Mouse (Mus musculus) MEL (cell line): ENCODE measurements around the gene Tmem98. TPM values are rescaled to one million over a fixed set of nuclear protein-coding genes. Genes with fewer than 3 reads are reported as not detected.
A peak's percentile ranks its signal among the peaks of the same experiment; 100 is the strongest.

Source experiments
- DNase-seq: peaks from one replicate; pipeline ENCODE4 v3.0.0; 2011; ENCODE audit warnings: low read depth, low spot score
- H3K27ac ChIP-seq: 2 replicates; pipeline ENCODE4 v1.5.1; 2012; ENCODE audit warnings: low read depth, mild to moderate bottlenecking, control low read depth, low read length, moderate library complexity; ENCODE audit not compliant: control insufficient read depth
- H3K27me3 ChIP-seq, 2 experiments: fragments of 150-350 bp in 1 of 2; sonication (generic) in 1 of 2; 2 replicates each; pipeline ENCODE4 v1.6.1; 2012; ENCODE audit warnings: low read length in 2 of 2, mild to moderate bottlenecking in 2 of 2, improper control_type of control experiment in 1 of 2, moderate library complexity in 1 of 2; ENCODE audit not compliant: insufficient read depth in 2 of 2, control insufficient read depth in 1 of 2
- H3K36me3 ChIP-seq, 2 experiments: 2 replicates each; pipeline ENCODE4 v1.6.1; 2012 to 2014; ENCODE audit warnings: low read length in 2 of 2, improper control_type of control experiment in 1 of 2, inconsistent platforms in 1 of 2, mild to moderate bottlenecking in 1 of 2; ENCODE audit not compliant: insufficient read depth in 2 of 2, control insufficient read depth in 1 of 2
- H3K4me1 ChIP-seq, 2 experiments: fragments of 150-350 bp in 1 of 2; sonication (generic) in 1 of 2; 2 replicates each; pipeline ENCODE4 v1.6.1; 2012; ENCODE audit warnings: low read length in 2 of 2, improper control_type of control experiment in 1 of 2, mild to moderate bottlenecking in 1 of 2; ENCODE audit not compliant: insufficient read depth in 2 of 2, control insufficient read depth in 1 of 2
- H3K4me3 ChIP-seq, 2 experiments: fragments of 150-350 bp in 1 of 2; sonication (generic) in 1 of 2; 2 replicates each; pipeline ENCODE4 v1.5.1; 2012; ENCODE audit warnings: low read depth in 2 of 2, low read length in 2 of 2, mild to moderate bottlenecking in 2 of 2, moderate library complexity in 2 of 2, control low read depth in 1 of 2, improper control_type of control experiment in 1 of 2; ENCODE audit not compliant: control insufficient read depth in 1 of 2, insufficient read depth in 1 of 2
- H3K79me2 ChIP-seq: 2 replicates; pipeline ENCODE4 v1.6.1; 2012; ENCODE audit warnings: mild to moderate bottlenecking, low read length, moderate library complexity; ENCODE audit not compliant: control insufficient read depth, poor library complexity, insufficient read depth
- H3K9ac ChIP-seq: 2 replicates; pipeline ENCODE4 v1.6.1; 2012; ENCODE audit warnings: low read depth, mild to moderate bottlenecking, control low read depth, low read length, moderate library complexity; ENCODE audit not compliant: control insufficient read depth, poor library complexity, severe bottlenecking
- H3K9me3 ChIP-seq: fragments of 150-350 bp; sonication (generic); replicated peaks from 2 replicates; pipeline ENCODE4 v1.6.1; 2012; ENCODE audit warnings: mild to moderate bottlenecking, low read length, improper control_type of control experiment, moderate library complexity; ENCODE audit not compliant: insufficient read depth
- BHLHE40 ChIP-seq: IDR thresholded peaks from 2 replicates; pipeline ENCODE4 v1.6.1; 2012; ENCODE audit warnings: low read depth, mild to moderate bottlenecking, inconsistent platforms, low read length, improper control_type of control experiment, borderline replicate concordance
- CHD1 ChIP-seq: IDR thresholded peaks from 2 replicates; pipeline ENCODE4 v1.6.1; 2012; ENCODE audit warnings: low read depth, mild to moderate bottlenecking, inconsistent platforms, low read length, improper control_type of control experiment
- CHD2 ChIP-seq: IDR thresholded peaks from 2 replicates; pipeline ENCODE4 v1.6.1; 2011; ENCODE audit warnings: low read length, improper control_type of control experiment
- EP300 ChIP-seq, 2 experiments: IDR thresholded peaks; 2 replicates each; pipeline ENCODE4 v1.6.1; 2011; ENCODE audit warnings: improper control_type of control experiment in 2 of 2, low read length in 2 of 2, low read depth in 1 of 2, mild to moderate bottlenecking in 1 of 2
- GABPA ChIP-seq: IDR thresholded peaks from 2 replicates; pipeline ENCODE4 v1.6.1; 2012; ENCODE audit warnings: low read depth, mild to moderate bottlenecking, inconsistent platforms, low read length, improper control_type of control experiment, moderate library complexity
- GATA1 ChIP-seq: IDR thresholded peaks from 2 replicates; pipeline ENCODE4 v1.6.1; 2011; ENCODE audit warnings: low read depth, low read length, improper control_type of control experiment
- HCFC1 ChIP-seq: IDR thresholded peaks from 2 replicates; pipeline ENCODE4 v1.6.1; 2012; ENCODE audit warnings: low read depth, mild to moderate bottlenecking, inconsistent platforms, low read length, improper control_type of control experiment, moderate library complexity
- KAT2A ChIP-seq: conservative IDR thresholded peaks from 2 replicates; pipeline ENCODE4 v1.6.1; 2012; ENCODE audit warnings: low read depth, low read length, improper control_type of control experiment, inconsistent platforms
- MAX ChIP-seq: IDR thresholded peaks from 2 replicates; pipeline ENCODE4 v1.6.1; 2011; ENCODE audit warnings: low read length, improper control_type of control experiment
- MAZ ChIP-seq: IDR thresholded peaks from 2 replicates; pipeline ENCODE4 v1.6.1; 2012; ENCODE audit warnings: low read depth, mild to moderate bottlenecking, inconsistent platforms, low read length, improper control_type of control experiment
- MEF2A ChIP-seq: IDR thresholded peaks from 2 replicates; pipeline ENCODE4 v1.6.1; 2014; ENCODE audit warnings: low read depth, mild to moderate bottlenecking, inconsistent platforms, low read length, improper control_type of control experiment; ENCODE audit not compliant: poor library complexity, insufficient replicate concordance, severe bottlenecking; ENCODE audit errors: extremely low read depth
- MYB ChIP-seq: IDR thresholded peaks from 2 replicates; pipeline ENCODE4 v1.6.1; 2011; ENCODE audit warnings: mild to moderate bottlenecking, low read depth, low read length, improper control_type of control experiment
- MYC ChIP-seq: IDR thresholded peaks from 2 replicates; pipeline ENCODE4 v1.6.1; 2011; ENCODE audit warnings: low read depth, mild to moderate bottlenecking, low read length, improper control_type of control experiment, moderate library complexity
- NELFE ChIP-seq: IDR thresholded peaks from 2 replicates; pipeline ENCODE4 v1.6.1; 2011; ENCODE audit warnings: low read depth, low read length, improper control_type of control experiment
- NRF1 ChIP-seq: IDR thresholded peaks from 2 replicates; pipeline ENCODE4 v1.6.1; 2014; ENCODE audit warnings: low read depth, mild to moderate bottlenecking, inconsistent platforms, low read length, improper control_type of control experiment, moderate library complexity; ENCODE audit not compliant: poor library complexity, insufficient read depth, severe bottlenecking
- RAD21 ChIP-seq: IDR thresholded peaks from 2 replicates; pipeline ENCODE4 v1.6.1; 2011; ENCODE audit warnings: mild to moderate bottlenecking, low read depth, low read length, improper control_type of control experiment
- SIN3A ChIP-seq: IDR thresholded peaks from 2 replicates; pipeline ENCODE4 v1.6.1; 2012; ENCODE audit warnings: low read length, improper control_type of control experiment, inconsistent platforms
- TAL1 ChIP-seq: IDR thresholded peaks from 2 replicates; pipeline ENCODE4 v1.6.1; 2012; ENCODE audit warnings: mild to moderate bottlenecking, inconsistent platforms, low read length, moderate library complexity, mixed read lengths
- TCF12 ChIP-seq: IDR thresholded peaks from 2 replicates; pipeline ENCODE4 v1.6.1; 2014; ENCODE audit warnings: low read depth, mild to moderate bottlenecking, inconsistent platforms, low read length, improper control_type of control experiment, moderate library complexity
- UBTF ChIP-seq: IDR thresholded peaks from 2 replicates; pipeline ENCODE4 v1.6.1; 2012; ENCODE audit warnings: low read depth, mild to moderate bottlenecking, inconsistent platforms, low read length, improper control_type of control experiment, moderate library complexity, borderline replicate concordance; ENCODE audit not compliant: insufficient read depth
- USF1 ChIP-seq: IDR thresholded peaks from 2 replicates; pipeline ENCODE4 v1.6.1; 2014; ENCODE audit warnings: low read depth, mild to moderate bottlenecking, inconsistent platforms, low read length, improper control_type of control experiment, moderate library complexity
- USF2 ChIP-seq, 2 experiments: IDR thresholded peaks; 2 replicates each; pipeline ENCODE4 v1.6.1; 2011 to 2012; ENCODE audit warnings: improper control_type of control experiment in 2 of 2, low read length in 2 of 2, borderline replicate concordance in 1 of 2, inconsistent platforms in 1 of 2, low read depth in 1 of 2, mild to moderate bottlenecking in 1 of 2; ENCODE audit not compliant: insufficient read depth in 1 of 2
- ZC3H11A ChIP-seq: IDR thresholded peaks from 2 replicates; pipeline ENCODE4 v1.6.1; 2012; ENCODE audit warnings: low read depth, mild to moderate bottlenecking, inconsistent platforms, low read length, improper control_type of control experiment
- ZNF384 ChIP-seq: IDR thresholded peaks from 2 replicates; pipeline ENCODE4 v1.6.1; 2012; ENCODE audit warnings: low read depth, mild to moderate bottlenecking, inconsistent platforms, low read length, improper control_type of control experiment
- polyA plus RNA-seq, 2 experiments: library from polyadenylated mRNA; stranded (reverse) in 1 of 2; unstranded in 1 of 2; fragments of >175 nt in 1 of 2; fragments of >200 nt in 1 of 2; gene quantifications; 2 replicates each; pipeline versions ENCODE4 v1.2.1 to v1.2.4; 2012; ENCODE audit warnings: low replicate concordance in 2 of 2, low read depth in 1 of 2; ENCODE audit not compliant: insufficient read length in 2 of 2, insufficient read depth in 1 of 2, missing spikeins in 1 of 2
- total RNA-seq: library from RNA; depleted of rRNA; stranded (reverse); fragments of 300-350 nt; gene quantifications from 2 replicates; pipeline ENCODE4 v1.2.3, GENCODE M21; 2012

Gene Tmem98
- total and polyA plus RNA-seq, 3 experiments: 21.5 to 33.5 TPM; not detected in 1

DNA sequence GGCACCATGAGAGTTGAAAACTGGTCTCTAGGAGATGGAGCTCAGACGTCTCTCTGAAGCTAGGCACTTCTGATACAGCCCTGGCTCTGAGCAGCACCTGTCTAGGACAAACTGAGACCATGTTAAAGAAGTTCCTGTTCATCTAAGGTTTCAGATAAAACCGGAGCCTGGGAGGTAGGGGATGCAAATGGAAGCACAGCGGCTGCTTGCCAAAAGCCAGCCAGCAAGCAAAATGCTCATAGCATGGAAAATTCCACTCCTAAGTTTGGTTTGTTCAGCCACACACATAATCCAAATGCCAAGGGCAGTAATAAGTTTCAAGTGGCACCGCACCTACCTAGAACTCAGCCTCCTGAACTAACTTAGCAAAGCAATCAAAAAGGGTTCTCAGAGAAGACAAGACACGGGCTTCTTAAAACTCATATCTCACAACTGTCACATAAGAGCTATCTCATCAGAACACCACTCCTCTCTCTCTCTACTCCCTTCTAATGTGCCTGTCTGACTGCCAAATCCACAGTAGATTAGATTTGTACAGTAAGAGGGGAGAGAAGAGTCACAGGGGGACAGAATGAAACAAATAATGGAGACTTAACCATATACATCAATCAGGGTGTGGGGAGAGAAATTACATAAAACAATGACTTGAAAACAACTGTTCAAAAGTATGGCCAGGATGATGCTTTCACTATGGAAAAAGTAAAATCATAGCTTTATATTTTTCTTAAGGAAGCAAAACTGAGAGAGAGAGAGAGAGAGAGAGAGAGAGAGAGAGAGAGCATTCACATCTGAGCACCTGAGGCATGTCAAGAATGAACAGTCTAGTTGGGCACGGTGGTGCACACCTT lies 43.3 kb upstream of the Tmem98 start (continued):
- TF ChIP-seq USF2 (IDR thresholded peaks at IDR 0.05; ENCODE audit: borderline replicate concordance in 1 of 2, insufficient read depth in 1 of 2, low read depth in 1 of 2, low read length in 2 of 2) (no peak), GABPA (no peak), CHD2 (0 out of 2 replicates have a peak, but pooled peaks have one; percentile 20), TCF12 (peak; percentile 96), HCFC1 (peak; percentile 44), SIN3A (peak; percentile 97), MYB (peak; percentile 90)

DNA sequence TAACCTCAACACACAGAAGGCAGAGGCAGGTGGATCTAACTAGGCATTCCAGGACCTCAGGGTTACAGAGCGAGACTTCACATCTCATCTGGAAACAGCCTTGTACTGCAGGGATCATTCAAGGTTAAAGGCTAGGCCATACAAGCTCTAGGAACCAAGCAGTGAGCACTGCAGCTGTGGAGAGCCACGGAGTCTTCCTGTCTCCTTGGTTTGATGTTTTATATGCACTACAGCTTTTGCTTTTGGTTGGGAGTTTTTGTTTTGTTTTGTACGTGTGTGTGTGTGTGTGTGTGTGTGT lies 42.7 kb upstream of the Tmem98 start:
- Histone ChIP-seq H3K36me3 (peaks cover 6 to 69% of the 10 kb centered on the region in 2 experiments), H3K9ac (peak overlapping the region; percentile 47), H3K4me1 (peaks cover 52 to 56% of the 10 kb centered on the region in 2 experiments), H3K27me3 (no peaks in the 10 kb centered on the region), H3K4me3 (peak overlapping the region; percentile 16 to 22), H3K9me3 (no peaks in the 10 kb centered on the region), H3K79me2 (peaks cover 38% of the 10 kb centered on the region), H3K27ac (peak overlapping the region; percentile 93)
- peak; percentile 78 for DNase-seq
- TF ChIP-seq ZNF384: no peak; the same call in 1 of the 2 replicates
- TF ChIP-seq MYB: no peak
- TF ChIP-seq CHD1: no peak
- TF ChIP-seq TCF12: no peak
- no peak for TF ChIP-seq MYC
- TF ChIP-seq ZC3H11A: no peak
- TF ChIP-seq UBTF: no peak
- no peak for TF ChIP-seq RAD21
- TF ChIP-seq BHLHE40: no peak
- TF ChIP-seq MEF2A: no peak
- TF ChIP-seq GABPA: no peak

DNA sequence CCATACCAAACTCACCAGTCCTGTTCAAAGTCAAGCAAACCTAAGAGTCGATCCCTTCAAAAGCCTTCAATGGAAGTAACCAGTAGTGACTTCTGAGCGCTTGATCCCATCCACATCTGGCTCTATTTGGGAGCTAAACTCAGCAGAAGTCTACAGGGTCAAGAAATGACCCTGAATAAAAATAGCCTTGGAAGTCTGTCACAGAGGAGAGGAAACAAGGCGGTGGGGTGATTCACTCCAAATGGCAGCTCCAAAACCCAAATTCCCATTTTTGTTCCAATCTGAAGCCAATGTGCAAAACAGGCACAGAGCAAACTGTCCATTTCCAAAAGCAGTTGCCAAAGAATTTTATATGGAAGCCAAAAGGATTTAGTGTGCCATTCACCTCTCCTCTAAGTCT lies 38.8 kb upstream of the Tmem98 start:
- H3K27me3 ChIP-seq: no peaks in the 10 kb centered on the region
- no peak for DNase-seq
- no peaks in the 10 kb centered on the region for H3K9me3 ChIP-seq
- peaks cover 6 to 52% of the 10 kb centered on the region in 2 experiments; a peak in 3 of 4 replicates for H3K36me3 ChIP-seq
- TF ChIP-seq TAL1 (no peak), MAX (no peak), KAT2A (no peak), EP300 (IDR thresholded peaks at IDR 0.05; ENCODE audit: low read depth in 1 of 2, low read length in 2 of 2) (no peak), MAZ (no peak), MEF2A (no peak), USF1 (no peak), MYC (no peak), ZNF384 (no peak), BHLHE40 (no peak), NELFE (no peak), NRF1 (no peak), GATA1 (no peak), MYB (no peak)
- H3K27ac ChIP-seq: no peak overlapping the region
- H3K79me2 ChIP-seq: peaks cover 42% of the 10 kb centered on the region
- no peak overlapping the region for H3K4me3 ChIP-seq
- peaks cover 42 to 44% of the 10 kb centered on the region in 2 experiments for H3K4me1 ChIP-seq
- H3K9ac ChIP-seq: no peak overlapping the region
